Mouse (Mus musculus) spleen, adult 2 months (tissue): Measurements from ENCODE around the gene Pxn.

ENCODE experiments used
- CTCF ChIP-seq: fragments of 200-500 bp; IDR thresholded peaks from 2 replicates; pipeline ENCODE4 v1.5.1; 2011; ENCODE audit warnings: mild to moderate bottlenecking, inconsistent platforms; ENCODE audit not compliant: insufficient read depth, insufficient read length, insufficient replicate concordance; ENCODE audit errors: extremely low read depth
- POLR2A ChIP-seq: fragments of 200-500 bp; IDR thresholded peaks from 2 replicates; pipeline ENCODE4 v1.6.1; 2011; ENCODE audit warnings: low read depth, low read length, inconsistent platforms

DNA sequence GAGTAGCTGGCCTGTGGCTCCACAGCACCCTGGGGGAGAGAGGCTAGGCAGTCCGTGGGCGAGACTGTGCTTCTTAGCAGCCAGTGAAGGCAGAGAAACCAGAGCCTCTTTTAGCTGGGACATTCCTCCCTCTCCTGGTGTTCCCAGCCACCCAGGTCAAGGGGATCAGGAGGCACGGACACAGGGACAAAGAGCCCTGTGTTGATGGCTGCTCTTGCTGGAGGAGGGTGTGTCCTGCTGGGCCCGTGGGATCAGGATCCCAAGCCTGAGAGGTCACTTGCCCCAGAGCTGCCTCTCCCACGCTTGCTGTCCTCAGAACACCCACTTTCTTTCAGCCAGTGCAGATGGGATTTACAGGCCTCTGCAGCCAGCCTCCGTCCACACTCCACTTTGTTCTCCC lies 40.5 kb downstream of the Pxn start:
- TF ChIP-seq CTCF, result no peak
- TF ChIP-seq POLR2A, result no peak
